Mouse (Mus musculus): ENCODE data around the gene Zfp385b.
A peak's percentile ranks its signal among the peaks of the same experiment; 100 is the strongest.

Gene Zfp385b

DNA sequence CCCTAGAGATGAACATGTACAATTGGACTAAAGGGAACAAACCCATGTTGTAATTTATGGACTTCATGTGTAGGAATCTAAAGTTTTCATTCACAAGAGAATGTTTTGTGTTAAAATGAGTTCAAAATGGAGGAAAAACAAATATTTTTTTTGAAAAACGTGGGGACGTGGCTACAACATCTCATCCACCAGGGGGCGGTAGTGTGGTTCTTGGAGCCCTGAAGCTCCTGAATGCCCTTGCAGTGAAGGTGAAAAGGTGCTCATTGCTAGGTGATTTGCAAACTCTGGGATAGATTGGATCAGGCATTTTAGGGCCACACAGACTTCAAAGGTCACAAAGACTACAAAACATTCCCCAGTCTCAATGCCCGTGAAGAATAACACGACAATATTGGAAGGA lies 432.9 kb downstream of the Zfp385b start:
- DNase-seq (ENCODE audit: extremely low spot score, low spot score), result peak; percentile 58

DNA sequence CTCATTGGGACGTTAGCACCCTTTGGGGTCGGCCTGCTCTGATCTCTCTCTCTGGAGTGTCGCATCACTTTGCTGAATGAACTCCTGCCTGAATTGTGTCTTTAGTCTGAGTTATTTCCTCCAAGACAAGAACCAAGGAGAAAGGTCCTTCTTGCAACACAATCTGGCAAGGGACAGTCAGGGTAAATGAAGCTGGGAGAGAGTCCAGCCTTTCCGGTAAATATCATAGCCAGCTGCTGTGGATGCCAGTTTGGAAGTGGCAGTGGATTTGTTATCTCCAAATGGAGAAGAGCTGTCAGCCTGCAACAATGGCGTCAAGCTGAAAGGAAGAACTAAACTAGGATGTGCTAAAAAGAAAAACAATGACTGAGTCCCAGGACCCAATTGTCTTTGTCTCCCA lies 436.7 kb downstream of the Zfp385b start:
- DNase-seq (ENCODE audit: extremely low spot score, low spot score), result no peak

DNA sequence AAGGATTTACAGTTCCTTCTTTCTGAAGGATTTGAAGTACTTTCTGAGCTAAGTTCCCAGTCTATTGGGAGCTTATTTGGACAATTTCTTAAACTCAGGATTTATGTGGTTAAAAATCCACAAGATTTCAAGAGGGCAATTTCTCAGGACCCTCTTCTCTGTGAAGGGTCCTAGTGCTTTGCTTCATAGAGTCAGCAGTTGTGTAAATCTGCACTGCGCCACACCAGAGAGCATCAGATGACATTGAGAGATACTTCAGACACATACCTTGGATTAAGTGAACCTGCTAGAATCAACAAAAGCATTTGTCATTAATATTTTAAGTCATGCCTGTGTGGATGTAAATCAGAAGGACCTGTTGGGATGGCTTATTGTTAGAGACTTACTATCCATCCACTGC lies 439.5 kb downstream of the Zfp385b start:
- DNase-seq (ENCODE audit: extremely low spot score, low spot score), result no peak

DNA sequence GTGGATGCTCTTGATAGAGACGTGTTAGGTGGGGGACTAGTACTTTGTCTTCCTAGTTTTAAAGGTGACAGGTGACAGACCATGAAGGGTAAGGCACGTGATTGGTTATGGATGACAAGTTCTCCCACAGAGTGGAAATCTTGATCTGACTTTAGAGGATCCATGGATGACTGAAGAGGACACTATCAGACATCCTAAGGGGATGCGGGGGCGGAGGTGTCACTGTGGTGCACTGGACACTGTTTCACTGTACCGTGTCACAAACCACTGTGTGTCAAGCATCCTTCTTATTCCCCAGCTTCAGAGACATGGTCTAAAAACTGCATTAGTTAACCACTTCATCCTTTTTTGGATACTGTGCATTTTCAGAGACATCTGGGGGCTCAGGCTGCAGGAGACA lies 440.1 kb downstream of the Zfp385b start:
- no peak for DNase-seq (ENCODE audit: extremely low spot score, low spot score)

DNA sequence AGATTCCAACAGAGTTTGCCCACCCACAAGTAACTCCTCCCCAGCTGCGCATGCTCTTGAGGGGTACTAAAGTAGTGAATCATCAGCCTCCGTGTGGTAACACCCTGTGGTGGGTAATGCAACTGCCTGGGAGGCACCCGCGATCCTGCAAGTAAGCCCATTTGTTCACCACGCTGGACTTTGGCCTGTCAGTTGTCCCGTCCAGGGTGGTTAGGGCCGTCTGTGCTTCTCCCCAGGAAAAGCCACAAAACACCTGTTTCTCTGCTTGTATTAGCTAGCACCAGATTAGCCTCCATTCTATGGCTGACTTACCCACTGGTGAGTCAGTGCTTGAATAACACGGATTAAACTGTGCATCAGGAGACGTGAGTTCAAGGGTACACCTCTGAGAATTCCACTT lies 442.6 kb downstream of the Zfp385b start:
- DNase-seq (ENCODE audit: extremely low spot score, low spot score), result no peak

DNA sequence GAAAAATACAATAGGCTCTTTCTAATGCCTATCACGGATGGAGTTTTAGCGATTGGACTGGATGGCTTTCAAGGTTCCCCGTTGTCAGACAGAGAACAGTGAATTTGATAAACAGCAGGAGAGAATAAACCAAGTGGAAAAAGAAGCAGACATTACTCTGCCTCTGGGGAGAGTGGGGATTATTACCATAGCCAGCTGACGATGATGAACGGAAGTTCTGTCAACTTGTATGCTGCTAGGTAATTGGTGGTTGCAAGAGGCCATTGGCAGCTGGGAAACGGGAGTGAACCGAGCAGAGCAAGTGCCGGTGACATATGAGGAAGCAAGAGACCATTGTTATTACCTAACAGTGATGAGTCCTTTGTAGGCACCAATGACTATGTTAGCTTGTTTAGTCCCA lies 444.3 kb downstream of the Zfp385b start:
- DNase-seq (ENCODE audit: extremely low spot score, low spot score), result no peak

DNA sequence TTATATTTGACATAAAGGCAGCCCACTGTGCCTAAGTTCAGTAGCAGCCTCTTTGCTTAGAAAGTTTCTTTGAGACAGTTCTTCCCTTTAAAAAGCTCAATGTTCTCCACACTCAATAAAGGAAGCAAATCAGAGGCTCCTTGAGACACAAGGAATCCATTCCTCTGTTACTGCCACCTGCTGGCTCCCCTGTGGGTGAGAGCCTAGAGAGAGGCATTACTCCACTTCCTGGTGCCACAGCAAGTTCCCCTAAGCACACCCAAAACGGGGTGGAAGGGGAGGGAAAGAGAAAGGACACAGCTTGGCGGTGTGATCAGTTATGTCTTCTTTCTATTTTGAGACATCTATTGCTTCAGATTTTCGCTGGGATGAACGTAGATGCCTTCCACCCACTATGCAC lies 450.3 kb downstream of the Zfp385b start:
- no peak for DNase-seq (ENCODE audit: extremely low spot score, low spot score)
